Mouse (Mus musculus) liver, postnatal 0 days (tissue): ENCODE measurements around the gene Camsap2. TPM values are rescaled to one million over a fixed set of nuclear protein-coding genes. Genes with fewer than 3 reads are reported as not detected.

ENCODE experiments used
- ATAC-seq: fragments of 200-750 bp; cut with Nextera tagmentation; 2 replicates; pipeline ENCODE4 v1.8.0; 2017; ENCODE audit warnings: mild to moderate bottlenecking, moderate library complexity
- DNase-seq: peaks from one replicate; pipeline ENCODE4 v3.0.0-alpha.2; 2016
- H3K27ac ChIP-seq: fragments of 300-500 bp; sonication (generic); 2 replicates; pipeline ENCODE4 v1.5.1; 2014; ENCODE audit warnings: antibody characterized with exemption, moderate library complexity, mild to moderate bottlenecking, low read depth
- H3K27me3 ChIP-seq: fragments of 300-500 bp; sonication (generic); 2 replicates; pipeline ENCODE4 v1.6.1; 2014; ENCODE audit warnings: low read length, control low read depth, mixed read lengths; ENCODE audit not compliant: insufficient read depth
- H3K36me3 ChIP-seq: fragments of 300-500 bp; sonication (generic); replicated peaks from 2 replicates; pipeline ENCODE4 v1.6.1; 2014; ENCODE audit warnings: mild to moderate bottlenecking, control low read depth, low read length, moderate library complexity, mixed read lengths; ENCODE audit not compliant: insufficient read depth
- H3K4me1 ChIP-seq: fragments of 300-500 bp; sonication (generic); 2 replicates; pipeline ENCODE4 v1.6.1; 2014; ENCODE audit warnings: antibody characterized with exemption, mild to moderate bottlenecking, control low read depth; ENCODE audit not compliant: insufficient read depth
- H3K4me2 ChIP-seq: fragments of 300-500 bp; sonication (generic); 2 replicates; pipeline ENCODE4 v1.6.1; 2014; ENCODE audit warnings: low read depth, mild to moderate bottlenecking, low read length, moderate library complexity, mixed read lengths
- H3K4me3 ChIP-seq: fragments of 300-500 bp; sonication (generic); 2 replicates; pipeline ENCODE4 v1.5.1; 2014; ENCODE audit warnings: low read depth, low read length
- H3K9ac ChIP-seq: fragments of 300-500 bp; sonication (generic); replicated peaks from 2 replicates; pipeline ENCODE4 v1.6.1; 2014; ENCODE audit warnings: mild to moderate bottlenecking, moderate library complexity
- H3K9me3 ChIP-seq: fragments of 300-500 bp; sonication (generic); 2 replicates; pipeline ENCODE4 v1.6.1; 2016; ENCODE audit warnings: mild to moderate bottlenecking, control low read depth, low read length, mixed read lengths
- CTCF ChIP-seq: sonication (generic); IDR thresholded peaks from 2 replicates; pipeline ENCODE4 v1.5.1; 2016; ENCODE audit warnings: antibody characterized with exemption, low read depth
- EP300 ChIP-seq: IDR thresholded peaks from 2 replicates; pipeline ENCODE4 v1.6.1; 2016; ENCODE audit warnings: antibody characterized with exemption, low read depth, mild to moderate bottlenecking
- WGBS: fragments of 180-500 bp; shearing (Covaris S2); extraction: QIAGEN DNeasy Blood & Tissue Kit; methylation state at CpG from one replicate; pipeline ENCODE4 v1.1.7; 2014; ENCODE audit not compliant: insufficient replicate concordance; 5-methylcytosine and 5-hydroxymethylcytosine counted together
- polyA plus RNA-seq: library from polyadenylated mRNA; unstranded; fragments of >200 nt; fragmentation: Nextera tagmentation; extraction: Ambion mirVana; gene quantifications from 2 replicates; pipeline ENCODE4 v1.2.1, GENCODE M21; 2015

The Camsap2 gene
- polyA plus RNA-seq, 1 experiment from 2014 or later, result 3.4 TPM

- no peak for DNase-seq
- no peaks in the 10 kb centered on the region; the same call in 1 of the 2 replicates for H3K4me1 ChIP-seq
- H3K4me3 ChIP-seq, result no peak overlapping the region
- no peaks in the 10 kb centered on the region for H3K27me3 ChIP-seq
- WGBS, result 46% methylated on average over 4 of the region's 4 CpGs
- H3K9me3 ChIP-seq, result no peaks in the 10 kb centered on the region
- peaks cover 21% of the 10 kb centered on the region for H3K36me3 ChIP-seq
- no peak overlapping the region for H3K9ac ChIP-seq
- ATAC-seq, result peak; percentile 65; the same call in 1 of the 2 replicates
- TF ChIP-seq EP300 (no peak), CTCF (no peak)
- no peak overlapping the region for H3K4me2 ChIP-seq
- H3K27ac ChIP-seq, result peak overlapping the region; percentile 20
These were observed 20.0 kb downstream of the Camsap2 start for GRCm38 (mm10) chr1:136325933-136326332.

GRCm38 (mm10) chr1:136322331-136322730 lies 23.6 kb downstream of the Camsap2 start:
- Histone ChIP-seq H3K9ac (no peak overlapping the region), H3K4me3 (no peak overlapping the region), H3K36me3 (peaks cover 21% of the 10 kb centered on the region), H3K9me3 (no peaks in the 10 kb centered on the region), H3K27me3 (no peaks in the 10 kb centered on the region), H3K27ac (no peak overlapping the region), H3K4me1 (no peaks in the 10 kb centered on the region; the same call in 1 of the 2 replicates), H3K4me2 (no peak overlapping the region)
- TF ChIP-seq EP300 (no peak), CTCF (no peak)
- ATAC-seq (no peak), DNase-seq (no peak)
- 83% methylated on average over 4 of the region's 4 CpGs for WGBS

- Histone ChIP-seq H3K9me3 (no peaks in the 10 kb centered on the region), H3K4me1 (no peaks in the 10 kb centered on the region), H3K27ac (no peak overlapping the region), H3K9ac (no peak overlapping the region), H3K4me3 (no peak overlapping the region), H3K4me2 (no peak overlapping the region), H3K36me3 (0 out of 2 replicates have a peak, but pooled peaks cover 3% of the 10 kb centered on the region), H3K27me3 (no peaks in the 10 kb centered on the region)
- DNase-seq (no peak), ATAC-seq (no peak)
- TF ChIP-seq CTCF (no peak), EP300 (no peak)
These were observed 29.6 kb downstream of the Camsap2 start for GRCm38 (mm10) chr1:136316317-136316716.

- H3K4me3 ChIP-seq, result no peak overlapping the region
- no peaks in the 10 kb centered on the region for H3K4me1 ChIP-seq
- TF ChIP-seq CTCF, result no peak
- no peak for TF ChIP-seq EP300
- H3K9ac ChIP-seq, result no peak overlapping the region
- H3K9me3 ChIP-seq, result no peaks in the 10 kb centered on the region
- no peaks in the 10 kb centered on the region for H3K36me3 ChIP-seq
- H3K4me2 ChIP-seq, result no peak overlapping the region
- DNase-seq, result no peak
- H3K27ac ChIP-seq, result no peak overlapping the region
- ATAC-seq, result no peak
- 92% methylated on average over 5 of the region's 5 CpGs for WGBS
- H3K27me3 ChIP-seq, result no peaks in the 10 kb centered on the region
These were observed 36.7 kb downstream of the Camsap2 start for GRCm38 (mm10) chr1:136309193-136309592.

GRCm38 (mm10) chr1:136306424-136306823 lies 39.5 kb downstream of the Camsap2 start:
- Histone ChIP-seq H3K27me3 (no peaks in the 10 kb centered on the region), H3K4me1 (no peaks in the 10 kb centered on the region), H3K27ac (no peak overlapping the region), H3K36me3 (0 out of 2 replicates have a peak, but pooled peaks cover 4% of the 10 kb centered on the region), H3K9ac (no peak overlapping the region), H3K4me3 (no peak overlapping the region), H3K4me2 (no peak overlapping the region), H3K9me3 (no peaks in the 10 kb centered on the region)
- DNase-seq (no peak), ATAC-seq (no peak)
- WGBS, result 70% methylated on average over 3 of the region's 3 CpGs
- TF ChIP-seq EP300 (no peak), CTCF (peak; percentile 69)

- TF ChIP-seq CTCF (no peak), EP300 (no peak)
- H3K9ac ChIP-seq, result no peak overlapping the region
- peaks cover 6% of the 10 kb centered on the region; the same call in 1 of the 2 replicates for H3K36me3 ChIP-seq
- no peak for ATAC-seq
- no peak overlapping the region for H3K4me3 ChIP-seq
- DNase-seq, result no peak
- H3K9me3 ChIP-seq, result no peaks in the 10 kb centered on the region
- no peak overlapping the region for H3K27ac ChIP-seq
- no peaks in the 10 kb centered on the region for H3K27me3 ChIP-seq
- H3K4me1 ChIP-seq, result no peaks in the 10 kb centered on the region
- no peak overlapping the region for H3K4me2 ChIP-seq
These were observed 51.9 kb downstream of the Camsap2 start for GRCm38 (mm10) chr1:136293961-136294360.

- H3K27me3 ChIP-seq, result no peaks in the 10 kb centered on the region
- no peak overlapping the region for H3K9ac ChIP-seq
- DNase-seq (no peak), ATAC-seq (no peak)
- 59% methylated on average over 1 of the region's 1 CpGs for WGBS
- no peak overlapping the region for H3K4me2 ChIP-seq
- no peak overlapping the region for H3K27ac ChIP-seq
- no peak overlapping the region for H3K4me3 ChIP-seq
- H3K36me3 ChIP-seq, result peaks cover 25% of the 10 kb centered on the region
- TF ChIP-seq EP300 (no peak), CTCF (peak; percentile 1; the same call in 1 of the 2 replicates)
- H3K9me3 ChIP-seq, result no peaks in the 10 kb centered on the region
- no peaks in the 10 kb centered on the region for H3K4me1 ChIP-seq
These were observed 56.1 kb downstream of the Camsap2 start for GRCm38 (mm10) chr1:136289803-136290202.
